Mouse (Mus musculus) megakaryocyte-erythroid progenitor cell, adult 5-6 weeks (primary cell): Measurements from ENCODE around the gene Carmil1. TPM values are rescaled to one million over a fixed set of nuclear protein-coding genes. Genes with fewer than 3 reads are reported as not detected.
A peak's percentile ranks its signal among the peaks of the same experiment; 100 is the strongest.

Experiments
- ATAC-seq: replicated peaks from 2 replicates; pipeline ENCODE4 v1.8.0; 2016; ENCODE audit warnings: mild to moderate bottlenecking, inconsistent platforms; ENCODE audit not compliant: severe bottlenecking, poor library complexity, low FRiP score, low TSS enrichment
- total RNA-seq, 2 experiments: library from RNA; stranded (forward) in 1 of 2; stranded (reverse) in 1 of 2; fragments of 200-1000, 215-1000 nt in 1 of 2; fragments of >200 nt in 1 of 2; fragmentation: Nextera tagmentation in 1 of 2; gene quantifications; 2 replicates each; pipeline ENCODE4 v1.2.3; 2014 to 2017

The Carmil1 gene
- total RNA-seq, 2 experiments from 2014 or later = not detected

DNA sequence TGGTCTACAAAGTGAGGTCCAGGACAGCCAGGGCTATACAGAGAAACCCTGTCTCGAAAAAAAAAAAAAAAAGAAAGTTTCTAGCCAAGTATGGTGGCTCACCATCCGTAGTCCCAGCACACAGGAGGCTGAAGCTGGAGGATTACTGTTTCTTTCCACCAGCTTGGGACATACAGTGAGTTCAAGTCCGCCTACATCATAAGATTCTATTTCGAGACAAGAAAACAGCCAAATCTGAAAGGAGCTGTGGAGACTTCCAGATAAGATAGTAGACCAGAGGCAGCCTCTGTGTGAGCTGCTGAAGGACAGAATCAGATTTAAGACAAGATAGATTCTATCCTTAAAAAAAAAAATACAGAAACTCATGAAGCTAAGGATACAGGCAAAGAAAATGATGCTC lies 17.0 kb downstream of the Carmil1 start:
- ATAC-seq = no peak

GRCm38 (mm10) chr13:24260751-24261591 lies 19.6 kb downstream of the Carmil1 start:
- ATAC-seq = no peak

DNA sequence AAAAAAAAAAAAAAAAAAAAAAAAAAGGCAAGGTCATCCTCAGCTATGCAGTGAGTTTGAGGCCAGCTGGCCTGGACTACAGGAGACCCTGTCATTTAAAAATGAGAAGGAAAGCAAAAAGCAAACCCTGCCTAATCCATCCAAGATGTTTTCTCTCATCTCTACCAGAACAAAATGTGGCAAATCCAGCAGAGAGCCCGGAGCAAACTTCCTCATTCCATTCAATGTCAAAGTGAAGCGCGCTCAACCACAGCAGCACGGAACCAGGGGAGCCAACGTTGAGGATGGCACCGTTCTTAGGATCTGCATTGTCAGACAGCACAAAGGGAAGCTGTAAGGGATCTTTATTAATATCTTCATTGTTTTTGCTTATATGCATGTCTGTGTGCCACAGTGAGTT lies 22.8 kb downstream of the Carmil1 start:
- ATAC-seq = no peak

DNA sequence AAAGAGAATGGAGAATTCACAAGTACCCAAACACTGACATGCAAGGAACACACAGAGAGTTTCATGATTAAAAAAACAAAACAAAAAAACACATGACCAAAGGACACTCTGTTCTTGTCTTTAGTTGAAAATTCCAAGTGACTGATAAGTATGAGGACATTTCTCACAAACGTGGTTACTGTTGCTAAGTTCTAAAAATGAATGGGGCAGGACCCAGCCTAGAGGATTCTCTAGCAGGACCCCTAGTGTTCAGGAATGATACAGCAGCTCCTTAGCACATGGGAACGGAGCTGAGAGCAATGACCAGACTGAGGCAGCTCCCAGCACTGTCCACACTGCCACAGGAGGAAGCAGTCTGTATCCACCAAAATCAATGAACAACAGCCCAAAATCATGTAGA lies 26.6 kb downstream of the Carmil1 start:
- ATAC-seq = peak; percentile 89

DNA sequence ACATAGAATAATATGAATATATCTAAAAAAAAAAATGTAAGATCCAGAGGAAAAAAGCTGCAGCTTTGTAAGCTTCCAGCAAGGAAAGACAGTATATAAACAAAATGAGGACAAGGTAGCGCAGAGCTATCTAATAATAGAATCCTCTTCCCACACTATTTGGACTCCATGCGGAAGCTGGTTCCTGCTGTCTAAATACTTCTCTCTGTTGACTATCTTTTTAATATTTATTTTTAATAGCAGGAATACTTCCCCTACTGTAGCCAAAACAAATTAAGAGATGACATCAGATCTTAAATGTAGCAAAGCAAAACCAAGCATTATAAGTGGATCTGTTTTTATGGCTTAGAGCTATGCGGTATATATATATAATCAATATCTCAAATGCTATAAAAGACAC lies 27.0 kb downstream of the Carmil1 start:
- ATAC-seq = no peak

DNA sequence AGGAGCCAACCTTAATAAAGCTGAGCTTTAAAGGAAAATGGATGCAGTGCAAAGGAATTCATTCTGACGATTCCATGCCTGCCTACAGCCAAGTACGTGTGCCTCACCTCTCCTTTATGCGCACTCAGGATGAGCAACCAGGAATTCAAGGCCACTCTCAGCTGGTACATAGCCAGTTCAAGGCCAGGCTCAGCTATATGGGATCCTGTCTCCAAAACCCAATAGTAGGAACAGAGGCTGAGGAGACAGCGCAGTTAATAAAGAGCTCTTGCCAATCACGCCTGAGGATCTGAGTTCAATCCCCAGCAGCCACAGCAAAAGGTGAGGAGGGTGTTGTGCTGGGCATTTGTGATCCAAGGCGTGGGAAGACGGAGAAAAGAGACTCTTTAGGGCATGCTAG lies 29.4 kb downstream of the Carmil1 start:
- no peak for ATAC-seq

DNA sequence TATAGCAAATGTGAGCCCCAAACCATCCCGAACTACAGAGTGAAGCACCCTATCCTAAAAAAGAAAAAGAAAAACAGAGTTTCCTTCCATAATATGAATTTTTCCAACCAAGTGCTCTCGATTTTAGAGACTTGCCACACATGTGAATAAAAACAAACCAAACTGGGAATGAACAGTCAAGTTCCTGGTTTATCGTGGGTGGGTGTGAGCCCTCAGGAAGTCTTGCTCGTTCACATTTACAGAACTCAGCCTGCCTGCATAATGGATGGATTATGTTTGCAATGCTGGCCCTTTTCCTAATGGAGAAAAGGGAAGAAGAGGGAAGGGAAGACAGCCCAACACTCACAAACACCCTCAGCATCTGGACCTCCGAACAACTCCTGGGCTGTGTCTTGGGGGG lies 32.7 kb downstream of the Carmil1 start:
- ATAC-seq = no peak

DNA sequence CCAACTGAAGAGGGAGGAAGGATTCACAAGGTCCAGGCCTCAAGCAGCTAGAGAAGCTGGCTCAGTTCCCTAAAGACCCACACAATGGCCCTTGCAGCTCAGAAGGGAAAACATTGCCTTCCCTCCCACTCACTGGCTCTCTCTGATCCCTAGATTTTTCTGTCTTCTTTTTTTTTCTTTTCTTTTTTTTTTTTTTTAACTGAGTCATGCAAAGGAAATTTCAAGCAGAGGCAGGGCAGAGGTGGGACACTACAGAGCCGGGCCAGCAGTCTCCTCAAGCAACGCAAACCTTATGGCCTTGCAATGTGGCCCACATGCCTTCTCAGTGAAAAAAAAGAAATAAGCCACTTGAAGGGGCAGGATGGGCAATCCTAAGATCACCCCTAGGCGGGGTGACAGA lies 33.2 kb downstream of the Carmil1 start:
- ATAC-seq = no peak

GRCm38 (mm10) chr13:24246266-24246665 lies 34.3 kb downstream of the Carmil1 start:
- no peak for ATAC-seq

GRCm38 (mm10) chr13:24244613-24245012 lies 36.0 kb downstream of the Carmil1 start:
- ATAC-seq = no peak

DNA sequence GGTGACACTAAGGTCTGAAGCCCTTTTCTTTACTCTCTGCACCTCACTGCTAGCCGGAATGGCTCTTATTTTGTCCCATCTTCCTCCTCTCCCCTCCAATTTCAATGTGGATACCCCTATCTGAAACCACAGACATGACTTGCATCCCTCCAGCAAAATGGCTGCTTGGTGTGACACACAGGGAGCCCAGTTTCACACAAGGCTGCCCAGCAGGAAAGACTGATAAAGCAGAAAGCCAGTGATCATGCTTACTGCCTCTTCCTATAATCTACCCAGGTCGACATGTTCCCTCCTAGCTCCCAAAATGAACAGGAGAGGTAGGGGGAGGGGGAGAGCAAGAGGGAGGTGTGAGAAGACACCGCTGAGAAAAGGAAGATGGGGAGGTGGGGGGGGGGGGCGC lies 36.6 kb downstream of the Carmil1 start:
- peak; percentile 52 for ATAC-seq

GRCm38 (mm10) chr13:24242429-24243106 lies 38.0 kb downstream of the Carmil1 start:
- ATAC-seq = no peak

DNA sequence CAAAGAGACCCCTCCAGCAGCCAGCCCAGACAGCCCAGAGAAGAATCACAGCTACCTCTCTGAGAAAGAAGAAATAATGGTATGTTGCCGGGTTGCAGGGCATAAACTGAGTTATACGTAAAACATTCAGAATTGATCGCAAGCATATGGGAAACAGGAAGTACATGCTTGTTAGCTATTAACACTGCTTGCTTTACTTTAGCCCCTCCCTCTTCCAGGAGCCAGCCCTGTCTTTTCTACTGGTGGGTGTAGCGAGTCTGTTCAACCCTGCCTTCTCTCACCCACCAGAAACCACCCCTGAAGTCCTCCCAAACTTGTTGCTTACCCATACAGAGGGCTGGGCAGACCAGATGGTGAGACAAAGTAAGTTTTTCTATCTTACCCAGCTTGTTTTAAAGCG lies 39.4 kb downstream of the Carmil1 start:
- no peak for ATAC-seq

DNA sequence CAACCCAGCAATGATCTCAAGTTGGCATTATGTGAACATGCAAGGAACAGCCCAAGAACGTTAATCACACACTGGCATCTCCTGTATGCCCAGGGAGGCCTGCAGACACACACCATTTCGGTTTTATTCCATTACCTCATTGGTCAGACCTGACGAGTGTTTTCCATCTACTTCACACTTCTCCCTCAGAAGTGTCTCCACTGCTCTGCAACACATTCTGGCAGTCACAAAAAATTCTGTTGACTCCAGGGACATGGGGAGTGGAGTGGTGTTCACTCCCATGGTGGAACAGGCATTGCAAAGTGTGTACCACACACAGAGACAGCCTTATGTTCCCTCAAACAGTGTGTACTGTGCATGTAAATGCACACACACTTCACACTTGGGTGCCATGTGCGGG lies 40.2 kb downstream of the Carmil1 start:
- ATAC-seq = no peak

- ATAC-seq = peak; percentile 42
Observed at GRCm38 (mm10) chr13:24238456-24239120, 42.0 kb downstream of the Carmil1 start.

- no peak for ATAC-seq
Observed at GRCm38 (mm10) chr13:24236736-24237135, 43.9 kb downstream of the Carmil1 start.

- no peak for ATAC-seq
Observed at GRCm38 (mm10) chr13:24232750-24233149, 47.8 kb downstream of the Carmil1 start.

DNA sequence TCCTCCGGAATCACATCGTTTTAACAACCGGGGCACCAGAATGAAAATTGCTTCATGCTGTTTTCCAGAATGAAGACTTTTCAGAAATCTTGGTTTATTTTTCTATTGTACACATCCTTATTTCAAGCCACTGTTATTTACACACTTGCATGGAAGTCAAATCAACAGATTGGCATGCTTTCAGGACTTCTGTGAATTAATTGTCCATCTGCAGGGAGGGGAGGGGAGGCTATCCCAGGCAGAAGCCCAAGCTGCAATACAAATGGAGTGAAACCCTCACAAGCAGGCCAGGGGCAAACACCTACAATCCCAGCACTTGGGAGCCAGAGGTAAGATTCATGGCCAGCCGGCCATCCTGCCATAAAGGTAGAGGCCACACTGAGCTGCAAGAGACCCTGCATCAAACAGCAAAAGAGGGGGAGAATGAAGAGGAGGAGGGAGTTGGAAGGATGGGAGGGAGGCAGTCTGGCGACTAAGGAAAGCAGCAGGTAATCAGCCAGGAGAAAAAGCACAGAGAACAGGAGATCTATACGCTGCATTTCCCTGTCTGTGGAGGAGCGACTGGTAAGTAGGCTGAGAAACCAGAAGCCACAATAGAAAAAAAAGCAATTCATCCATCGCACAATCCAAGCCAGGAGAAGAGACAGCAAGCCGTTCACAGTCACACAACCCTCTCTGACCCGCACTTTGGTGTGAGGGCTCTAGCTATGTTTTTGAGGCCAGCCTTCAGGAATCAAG lies 48.7 kb downstream of the Carmil1 start:
- ATAC-seq = no peak

GRCm38 (mm10) chr13:24231146-24231545 lies 49.4 kb downstream of the Carmil1 start:
- no peak for ATAC-seq

GRCm38 (mm10) chr13:24230541-24231095 lies 50.0 kb downstream of the Carmil1 start:
- no peak for ATAC-seq
